Mouse (Mus musculus) C2C12 (cell line): ENCODE measurements around the gene Arap2.

Experiments
- CTCF ChIP-seq: IDR thresholded peaks from one replicate; pipeline ENCODE4 v1.5.1; 2011; ENCODE audit not compliant: control insufficient read depth, insufficient read depth, insufficient read length
- MAX ChIP-seq: IDR thresholded peaks from one replicate; pipeline ENCODE4 v1.6.1; 2011; ENCODE audit warnings: mild to moderate bottlenecking, control low read depth
- MYOG ChIP-seq: IDR thresholded peaks from one replicate; pipeline ENCODE4 v1.6.1; 2011; ENCODE audit not compliant: control insufficient read depth, insufficient read length; ENCODE audit errors: extremely low read depth

DNA sequence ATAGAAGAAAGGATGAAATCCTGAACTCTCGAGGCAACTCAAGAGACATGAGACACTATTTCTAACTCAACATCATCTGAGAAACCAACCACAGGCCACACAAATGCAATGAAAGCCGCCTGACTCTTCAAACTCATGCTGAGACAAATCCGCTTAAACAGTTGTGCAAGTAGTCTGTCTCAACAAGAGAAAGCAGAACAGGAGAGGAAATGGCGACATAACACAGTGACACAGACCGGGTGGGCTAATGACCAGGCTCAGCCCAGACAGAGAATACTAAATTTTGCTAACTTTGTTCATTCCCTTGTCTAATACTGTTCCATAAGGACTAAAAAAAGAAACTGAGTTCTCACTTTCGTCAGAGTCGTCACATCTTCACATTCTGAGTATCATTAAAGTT lies 88.6 kb downstream of the Arap2 start:
- TF ChIP-seq CTCF: no peak
- TF ChIP-seq MYOG: no peak
- no peak for TF ChIP-seq MAX
